Mouse (Mus musculus) heart, postnatal 0 days (tissue): ENCODE data around the gene Gpr45. TPM values are rescaled to one million over a fixed set of nuclear protein-coding genes. Genes with fewer than 3 reads are reported as not detected.

Experiments used
- ATAC-seq: fragments of 200-750 bp; cut with Nextera tagmentation; 2 replicates; pipeline ENCODE4 v1.8.0; 2017; ENCODE audit warnings: low read depth, moderate number of reproducible peaks, moderate library complexity; ENCODE audit not compliant: insufficient read depth
- DNase-seq: peaks from one replicate; pipeline ENCODE4 v3.0.0-alpha.2; 2016; ENCODE audit warnings: low spot score
- H3K27ac ChIP-seq: fragments of 300-500 bp; sonication (generic); 2 replicates; pipeline ENCODE4 v1.5.1; 2014; ENCODE audit warnings: low read depth, mild to moderate bottlenecking
- H3K27me3 ChIP-seq: fragments of 300-500 bp; sonication (generic); 2 replicates; pipeline ENCODE4 v1.6.1; 2014; ENCODE audit warnings: low read length, mixed read lengths; ENCODE audit not compliant: control insufficient read depth, insufficient read depth
- H3K36me3 ChIP-seq: fragments of 300-500 bp; sonication (generic); replicated peaks from 2 replicates; pipeline ENCODE4 v1.6.1; 2014; ENCODE audit warnings: low read length, mixed read lengths; ENCODE audit not compliant: control insufficient read depth, insufficient read depth
- H3K4me1 ChIP-seq: fragments of 300-500 bp; sonication (generic); 2 replicates; pipeline ENCODE4 v1.6.1; 2014; ENCODE audit warnings: antibody characterized with exemption; ENCODE audit not compliant: control insufficient read depth, insufficient read depth
- H3K4me2 ChIP-seq: fragments of 300-500 bp; sonication (generic); 2 replicates; pipeline ENCODE4 v1.6.1; 2014; ENCODE audit warnings: low read depth, mild to moderate bottlenecking, low read length, moderate library complexity
- H3K4me3 ChIP-seq: fragments of 300-500 bp; sonication (generic); 2 replicates; pipeline ENCODE4 v1.5.1; 2014; ENCODE audit warnings: low read depth, low read length
- H3K9ac ChIP-seq: fragments of 300-500 bp; sonication (generic); replicated peaks from 2 replicates; pipeline ENCODE4 v1.6.1; 2014; ENCODE audit warnings: low read depth, low read length, mixed read lengths
- H3K9me3 ChIP-seq: fragments of 300-500 bp; sonication (generic); replicated peaks from 2 replicates; pipeline ENCODE4 v1.6.1; 2016; ENCODE audit warnings: low read length; ENCODE audit not compliant: control insufficient read depth
- CTCF ChIP-seq: IDR thresholded peaks from 2 replicates; pipeline ENCODE4 v1.5.1; 2016; ENCODE audit warnings: antibody characterized with exemption, control low read depth, low read depth
- EP300 ChIP-seq: IDR thresholded peaks from 2 replicates; pipeline ENCODE4 v1.6.1; 2016; ENCODE audit warnings: antibody characterized with exemption, low read depth
- WGBS: fragments of 180-500 bp; shearing (Covaris S2); extraction: QIAGEN DNeasy Blood & Tissue Kit; methylation state at CpG from one replicate; pipeline ENCODE4 v1.1.7; 2014; 5-methylcytosine and 5-hydroxymethylcytosine counted together
- microRNA-seq: library from miRNA; unstranded; fragments of <30 nt; microRNA quantifications from one replicate; pipeline ENCODE4, GENCODE M21; 2016
- polyA plus RNA-seq: library from polyadenylated mRNA; unstranded; fragments of >200 nt; fragmentation: Nextera tagmentation; extraction: Ambion mirVana; gene quantifications from 2 replicates; pipeline ENCODE4 v1.2.1, GENCODE M21; 2015
- total RNA-seq: library from RNA; depleted of rRNA; stranded (reverse); fragments of >200 nt; gene quantifications from 2 replicates; pipeline ENCODE4 v1.2.3, GENCODE M21; 2014; ENCODE audit warnings: low replicate concordance; rRNA removed

Gene Gpr45
- total and polyA plus RNA-seq, 2 experiments from 2014 or later, result 1.00 TPM; not detected in 1

GRCm38 (mm10) chr1:43072028-43072427 lies 119.4 kb downstream of the Gpr45 start:
- Histone ChIP-seq H3K27ac (no peak overlapping the region), H3K4me2 (no peak overlapping the region), H3K4me1 (no peaks in the 10 kb centered on the region), H3K27me3 (no peaks in the 10 kb centered on the region), H3K36me3 (peaks cover 37% of the 10 kb centered on the region), H3K4me3 (no peak overlapping the region), H3K9ac (no peak overlapping the region), H3K9me3 (no peaks in the 10 kb centered on the region)
- DNase-seq (no peak), ATAC-seq (no peak)
- TF ChIP-seq CTCF, result no peak
- TF ChIP-seq EP300, result no peak
- 85% methylated on average over 8 of the region's 8 CpGs for WGBS

GRCm38 (mm10) chr1:43072561-43072960 lies 119.9 kb downstream of the Gpr45 start:
- H3K4me1 ChIP-seq, result no peaks in the 10 kb centered on the region
- H3K36me3 ChIP-seq, result peaks cover 33% of the 10 kb centered on the region
- DNase-seq (no peak), ATAC-seq (no peak)
- H3K9me3 ChIP-seq, result no peaks in the 10 kb centered on the region
- H3K4me3 ChIP-seq, result no peak overlapping the region
- no peak overlapping the region for H3K4me2 ChIP-seq
- WGBS, result 74% methylated on average over 1 of the region's 1 CpGs
- H3K27ac ChIP-seq, result no peak overlapping the region
- TF ChIP-seq CTCF (no peak), EP300 (no peak)
- H3K9ac ChIP-seq, result no peak overlapping the region
- H3K27me3 ChIP-seq, result no peaks in the 10 kb centered on the region

- Histone ChIP-seq H3K9ac (no peak overlapping the region), H3K27me3 (no peaks in the 10 kb centered on the region), H3K4me2 (no peak overlapping the region), H3K9me3 (no peaks in the 10 kb centered on the region), H3K36me3 (peaks cover 31% of the 10 kb centered on the region), H3K4me1 (no peaks in the 10 kb centered on the region), H3K4me3 (no peak overlapping the region), H3K27ac (no peak overlapping the region)
- DNase-seq, result no peak
- TF ChIP-seq CTCF, result no peak
- 89% methylated on average over 2 of the region's 2 CpGs for WGBS
- no peak for ATAC-seq
Measured at GRCm38 (mm10) chr1:43074791-43075190, 122.1 kb downstream of the Gpr45 start.

GRCm38 (mm10) chr1:43078124-43078523 lies 125.5 kb downstream of the Gpr45 start:
- Histone ChIP-seq H3K4me3 (no peak overlapping the region), H3K27me3 (no peaks in the 10 kb centered on the region), H3K36me3 (peaks cover 20% of the 10 kb centered on the region), H3K4me2 (no peak overlapping the region), H3K4me1 (no peaks in the 10 kb centered on the region), H3K9ac (no peak overlapping the region), H3K9me3 (no peaks in the 10 kb centered on the region), H3K27ac (no peak overlapping the region)
- DNase-seq (no peak), ATAC-seq (no peak)
- TF ChIP-seq CTCF (no peak), EP300 (no peak)
- 76% methylated on average over 2 of the region's 2 CpGs for WGBS

GRCm38 (mm10) chr1:43082946-43083345 lies 130.3 kb downstream of the Gpr45 start:
- H3K9ac ChIP-seq, result no peak overlapping the region
- ATAC-seq (no peak), DNase-seq (no peak)
- H3K4me3 ChIP-seq, result no peak overlapping the region
- no peaks in the 10 kb centered on the region for H3K27me3 ChIP-seq
- WGBS, result 78% methylated on average over 5 of the region's 5 CpGs
- TF ChIP-seq CTCF, result no peak
- no peak for TF ChIP-seq EP300
- H3K9me3 ChIP-seq, result no peaks in the 10 kb centered on the region
- no peaks in the 10 kb centered on the region for H3K36me3 ChIP-seq
- no peaks in the 10 kb centered on the region for H3K4me1 ChIP-seq
- H3K27ac ChIP-seq, result no peak overlapping the region
- H3K4me2 ChIP-seq, result no peak overlapping the region

Small RNAs within 50 kb of the gene (microRNA-seq; reads per million reads assigned to microRNA genes)
- not detected for gene Gm24001

Other genes with a start within 250 kb of the Gpr45 start
- 41.5 and 64.3 TPM in 2 replicates for gene Mrps9, start 101.6 kb upstream of the Gpr45 start, total RNA-seq
- 85.0 and 85.6 TPM in 2 replicates for gene Mrps9, start 101.6 kb upstream of the Gpr45 start, polyA plus RNA-seq
- 8.7 and 18.7 TPM in 2 replicates for gene Tgfbrap1, start 145.8 kb downstream of the Gpr45 start, total RNA-seq
- gene Tgfbrap1, start 145.8 kb downstream of the Gpr45 start, polyA plus RNA-seq, result 3.6 and 4.5 TPM in 2 replicates
- gene AI597479, start 145.8 kb downstream of the Gpr45 start, total RNA-seq, result 14.8 and 18.5 TPM in 2 replicates
- gene AI597479, start 145.8 kb downstream of the Gpr45 start, polyA plus RNA-seq, result 15.4 and 17.1 TPM in 2 replicates
- gene Fhl2, start 244.1 kb downstream of the Gpr45 start, total RNA-seq, result 2,555 and 2,942 TPM in 2 replicates
- 974 and 1,129 TPM in 2 replicates for gene Fhl2, start 244.1 kb downstream of the Gpr45 start, polyA plus RNA-seq